Mouse (Mus musculus): ENCODE measurements around the gene Mepce.

Mepce gene

DNA sequence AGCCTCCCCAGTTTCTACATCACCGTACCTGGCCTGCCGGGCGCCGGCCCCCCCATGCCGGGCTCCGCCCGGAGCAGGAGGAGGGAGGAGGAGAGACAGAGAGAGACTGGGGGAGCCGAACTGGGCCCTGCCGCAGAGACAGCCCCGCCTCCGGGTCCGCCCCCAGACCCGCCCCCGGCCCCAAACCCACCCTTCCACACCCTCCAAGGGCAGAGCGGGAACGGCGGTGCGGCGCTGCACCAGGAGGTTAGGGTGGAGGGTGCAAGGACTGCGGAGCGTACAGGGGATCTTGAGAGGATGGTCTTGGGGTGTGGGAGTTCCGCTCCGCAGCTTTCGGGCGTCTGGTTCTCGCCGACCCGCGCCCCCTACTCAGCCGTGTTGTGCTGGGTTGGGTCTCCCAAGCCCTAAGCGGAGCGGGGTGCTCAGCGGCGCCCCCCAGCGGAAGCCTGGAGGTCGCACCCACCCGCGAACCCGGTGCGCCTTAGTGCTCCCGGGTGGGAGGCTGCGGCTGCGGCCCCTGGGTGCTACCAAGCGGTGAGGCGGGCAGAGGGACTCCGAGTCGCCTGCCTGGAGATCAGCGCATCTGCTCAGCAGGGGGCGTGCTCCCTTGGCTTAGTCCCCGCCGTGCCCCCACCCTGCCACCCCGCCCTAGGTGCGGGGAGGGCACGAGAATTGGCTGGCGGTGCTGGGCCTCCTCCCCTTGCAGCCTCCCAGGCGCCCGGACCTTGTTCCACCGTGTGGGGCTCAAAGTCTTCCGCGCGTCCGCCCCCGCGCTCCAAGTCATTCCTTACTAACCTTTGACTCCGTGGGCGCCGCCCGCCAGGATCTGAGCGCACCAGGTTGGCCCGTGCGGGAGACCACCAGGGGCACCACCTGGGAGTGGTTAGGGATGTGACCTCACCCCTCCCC is 46.2 kb downstream of the Mepce start, which contains the start of gene Nyap1:
TSS of gene Nyap1 (minus strand) at position 585 of the 909 bp plus-strand sequence.
- DNase-seq (ENCODE audit: low spot score) = peak; percentile 90

DNA sequence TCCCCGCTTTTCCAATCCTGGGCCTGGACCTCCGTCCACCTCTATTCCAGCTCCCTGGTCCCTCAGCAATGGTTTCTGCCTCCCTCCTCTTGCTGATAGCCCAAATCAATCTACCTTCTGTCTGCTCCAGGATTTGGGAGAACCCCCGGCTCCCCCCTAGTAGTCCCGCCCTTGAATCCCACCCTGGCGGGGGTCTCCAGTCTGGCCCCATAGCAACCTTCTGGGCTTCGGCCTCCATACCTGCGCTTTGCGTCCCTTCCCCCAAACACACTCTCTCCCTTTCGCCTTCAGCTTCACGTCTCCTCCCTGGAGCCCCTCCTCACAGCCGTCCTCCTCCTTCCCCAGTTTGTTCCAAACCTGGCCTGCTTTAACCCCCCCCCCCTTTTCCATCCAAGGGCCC is 46.9 kb downstream of the Mepce start:
- DNase-seq (ENCODE audit: low spot score) = no peak

DNA sequence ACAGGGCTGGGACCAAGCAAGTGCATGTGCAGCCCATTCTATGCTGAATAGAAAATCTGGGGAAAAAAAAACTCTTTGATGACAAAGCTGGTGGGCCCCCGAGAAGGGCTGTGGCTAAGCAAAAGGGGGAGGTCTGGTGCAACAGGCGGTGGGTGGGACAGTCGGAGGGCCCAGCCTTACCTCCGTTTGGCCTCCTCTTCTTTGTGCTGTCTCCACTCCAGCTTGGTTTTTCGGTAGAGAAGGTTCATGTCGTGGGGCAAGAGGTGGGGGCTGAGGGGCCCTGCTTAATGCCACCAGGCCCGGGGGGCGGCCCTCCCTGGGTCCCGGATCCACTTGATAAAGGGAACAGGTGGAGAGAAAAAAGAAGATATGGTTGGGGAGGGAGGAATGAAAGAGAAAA is 48.0 kb downstream of the Mepce start:
- no peak for DNase-seq (ENCODE audit: low spot score)

DNA sequence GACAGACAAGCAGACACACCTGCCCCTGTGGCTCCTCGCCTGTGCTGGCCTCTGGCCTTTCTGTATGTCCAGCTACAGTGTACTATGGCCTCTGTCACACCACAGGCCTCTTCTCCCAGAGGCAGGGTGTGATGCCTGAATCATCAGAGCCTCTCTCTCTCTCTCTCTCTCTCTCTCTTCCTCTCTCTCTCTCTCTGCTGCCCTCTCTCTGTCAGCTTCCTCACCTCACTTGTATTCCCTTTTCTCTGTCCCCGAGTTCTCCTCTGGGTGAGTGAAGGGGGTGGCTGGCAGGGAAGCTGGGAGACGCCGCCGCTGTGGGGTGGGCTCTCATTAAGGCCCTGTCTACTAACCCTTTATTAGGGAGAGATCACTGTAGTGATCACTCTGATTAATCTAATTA is 48.9 kb downstream of the Mepce start:
- no peak for DNase-seq (ENCODE audit: low spot score)

DNA sequence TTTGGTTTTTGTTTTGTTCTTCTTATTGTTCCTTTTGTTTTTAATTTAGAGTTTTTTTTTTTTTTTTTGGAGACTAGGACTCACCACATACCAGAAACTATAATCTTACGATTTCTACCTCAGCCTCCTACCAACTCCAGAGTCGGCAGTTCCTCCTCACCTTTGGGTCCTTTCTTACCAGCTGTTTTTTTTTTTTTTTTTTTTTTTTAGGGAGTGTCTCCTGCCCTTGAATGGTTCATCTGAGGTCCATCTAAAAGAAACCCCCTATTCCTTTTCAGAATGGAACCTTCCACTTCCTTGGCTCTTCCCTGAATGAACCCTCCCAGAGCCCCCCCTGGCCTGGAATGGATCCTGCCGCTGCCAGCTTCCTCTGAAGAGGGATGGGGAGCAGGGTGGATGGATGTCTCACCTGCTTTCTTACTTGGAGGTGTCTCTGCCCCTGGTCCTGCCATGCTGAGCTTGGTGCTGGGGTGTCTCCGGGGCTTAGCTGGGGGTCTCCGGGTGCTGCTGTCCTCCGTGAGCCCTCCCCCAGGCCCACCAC is 50.0 kb downstream of the Mepce start:
- DNase-seq (ENCODE audit: low spot score) = no peak

DNA sequence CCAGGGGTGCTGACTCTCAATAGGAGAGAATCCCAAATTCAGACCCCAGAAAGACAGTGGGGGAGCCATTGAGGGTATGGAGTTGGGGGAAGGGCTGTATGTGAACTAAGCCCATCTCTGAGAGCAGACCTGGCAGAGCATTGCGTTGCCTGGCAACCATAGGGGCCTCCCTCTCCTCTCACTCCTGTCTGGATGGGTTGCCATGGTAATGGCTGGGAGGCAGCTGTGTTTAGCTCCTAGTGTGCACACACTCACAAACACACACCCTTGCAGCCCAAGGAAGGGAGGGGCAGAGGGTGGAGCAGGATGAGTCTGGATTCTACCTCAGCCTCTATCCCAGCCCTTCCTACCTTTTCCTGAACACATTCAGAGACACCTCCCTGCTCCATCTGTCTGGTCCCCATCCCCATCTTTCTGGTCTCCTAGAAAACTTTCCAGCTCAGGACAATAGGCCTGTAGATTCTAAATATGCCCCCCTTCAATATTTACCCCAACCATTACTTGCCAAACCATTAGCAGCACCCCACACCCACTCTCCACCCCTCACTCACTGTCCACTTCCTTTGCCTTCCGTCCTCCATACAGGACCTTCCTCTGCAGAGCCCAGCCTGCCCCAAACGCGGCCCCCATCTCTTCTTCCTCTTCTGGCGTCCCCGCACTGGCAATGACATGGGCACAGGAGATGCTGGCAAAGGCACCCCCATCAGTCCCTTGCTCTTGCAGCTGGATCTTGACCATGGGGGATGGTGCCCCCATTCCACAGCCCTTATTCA is 53.0 kb downstream of the Mepce start:
- no peak for DNase-seq (ENCODE audit: low spot score)

DNA sequence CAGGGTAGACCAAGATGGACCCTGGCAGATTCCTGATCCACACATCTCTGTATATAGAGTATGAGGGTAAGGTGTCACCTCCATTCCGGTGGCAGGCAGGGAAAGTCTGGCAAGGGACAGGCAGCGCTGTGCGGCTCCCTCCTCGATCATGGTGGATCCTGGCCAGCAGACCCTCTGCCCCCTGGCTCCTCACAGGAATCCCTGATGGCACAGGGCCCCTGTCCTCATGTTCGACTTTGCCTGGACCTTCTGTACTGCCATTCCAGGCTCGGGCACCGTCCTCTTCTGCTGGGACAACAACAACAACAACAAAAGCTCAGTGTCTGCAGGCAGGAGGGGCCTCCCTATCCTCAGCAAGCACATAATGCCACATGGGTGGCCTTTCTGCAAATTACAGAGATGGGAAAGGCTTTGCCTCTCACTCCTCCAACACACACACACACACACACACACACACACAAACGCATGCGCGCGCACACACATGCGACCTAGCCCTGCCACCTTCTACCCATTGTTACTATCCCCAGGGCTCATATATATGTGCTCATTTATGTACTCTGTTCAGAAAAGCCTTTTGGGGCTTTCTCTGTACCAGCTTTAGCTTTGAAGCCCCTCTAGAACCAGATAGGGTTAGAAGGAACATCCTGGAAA is 53.7 kb downstream of the Mepce start:
- no peak for DNase-seq (ENCODE audit: low spot score)

Data from testis, postnatal 10 days (tissue).